Mouse (Mus musculus) thymus, postnatal 4 days (tissue): ENCODE measurements around the gene Crebrf.
A peak's percentile ranks its signal among the peaks of the same experiment; 100 is the strongest.

Source experiments
- DNase-seq: peaks from one replicate; pipeline ENCODE4 v3.0.0; 2021

Crebrf gene

DNA sequence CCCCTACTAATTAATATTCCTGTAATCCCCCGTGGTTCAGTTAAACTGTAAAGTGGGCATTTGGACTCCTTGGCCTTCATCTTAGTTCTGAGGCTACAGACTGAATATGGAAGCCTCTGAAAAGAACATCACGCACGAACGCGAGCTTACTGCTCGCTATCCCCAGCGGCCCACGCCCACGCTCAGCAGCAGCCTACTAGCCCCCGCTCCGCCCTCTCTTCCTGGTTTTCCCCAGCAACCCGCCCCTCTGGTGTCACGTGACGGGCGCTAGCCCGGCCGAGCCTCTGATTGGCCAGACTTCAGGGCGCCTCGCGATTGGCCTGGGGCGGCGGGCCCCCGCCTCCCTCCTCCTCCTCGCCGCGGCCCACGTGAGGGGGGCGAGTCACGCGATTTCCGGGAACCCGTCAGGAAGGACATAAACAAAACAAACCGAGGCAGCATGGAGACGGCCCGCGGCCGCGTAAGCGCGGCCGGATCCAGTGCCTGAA, at the start of gene Crebrf:
Gene Crebrf, plus strand, starts transcription at position 380 of the 488 bp plus-strand sequence.
- peak; percentile 98 for DNase-seq

DNA sequence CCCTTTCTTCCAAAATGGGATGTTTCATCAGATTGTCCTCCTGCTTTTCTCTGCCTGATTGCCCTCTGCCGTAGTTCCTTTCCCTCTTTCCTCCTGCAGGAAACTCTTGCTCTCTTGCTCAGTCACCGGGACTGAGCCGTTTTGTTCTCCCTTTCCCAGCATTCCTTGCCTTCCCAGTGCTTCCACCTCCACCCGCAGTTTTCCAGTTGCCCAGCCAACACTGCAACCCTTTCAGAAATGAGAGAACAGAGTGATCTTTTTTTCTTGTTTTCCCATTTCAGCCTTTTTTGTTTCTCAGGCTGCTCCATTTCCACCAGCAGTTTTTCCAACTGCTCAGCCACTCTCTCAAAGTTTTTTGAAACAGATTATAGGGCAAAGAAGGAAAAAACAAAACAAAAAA, 44.2 kb upstream of the Crebrf start:
- DNase-seq: no peak

DNA sequence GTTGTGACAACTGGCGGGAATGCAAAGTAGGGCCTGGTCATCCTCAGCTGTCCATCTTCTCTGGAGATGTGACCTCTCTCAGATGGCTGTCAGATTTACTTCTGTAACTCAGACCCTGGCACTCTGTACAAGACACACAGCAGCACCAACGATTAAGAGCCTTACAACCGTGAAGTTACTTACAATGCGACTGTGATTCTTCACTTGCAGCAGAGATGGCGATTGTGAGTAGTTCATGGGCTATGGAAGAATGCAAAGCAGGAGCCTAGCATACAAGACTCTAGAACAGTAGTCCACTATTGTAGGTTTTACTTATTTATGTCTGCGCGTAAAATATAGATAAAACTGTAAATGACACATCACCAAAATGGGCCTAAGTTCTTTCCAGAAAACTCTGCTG, 39.6 kb upstream of the Crebrf start:
- DNase-seq: no peak

DNA sequence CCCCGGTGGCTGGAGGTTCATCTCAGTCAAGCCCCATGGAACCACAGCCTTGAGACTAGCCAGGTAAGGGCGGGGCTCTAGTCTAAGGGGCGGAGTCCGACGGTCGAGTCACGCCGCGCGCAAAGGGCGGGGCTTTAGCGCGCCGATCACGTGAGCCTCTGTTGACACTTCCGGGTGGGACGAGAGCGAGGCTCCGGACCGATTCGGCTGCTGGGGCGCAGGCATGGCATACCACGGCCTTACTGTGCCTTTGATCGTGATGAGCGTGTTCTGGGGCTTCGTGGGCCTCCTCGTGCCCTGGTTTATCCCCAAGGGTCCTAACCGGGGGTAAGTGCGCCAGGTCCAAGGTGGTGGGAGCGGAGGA, 39.2 kb upstream of the Crebrf start:
- DNase-seq: peak; percentile 95

DNA sequence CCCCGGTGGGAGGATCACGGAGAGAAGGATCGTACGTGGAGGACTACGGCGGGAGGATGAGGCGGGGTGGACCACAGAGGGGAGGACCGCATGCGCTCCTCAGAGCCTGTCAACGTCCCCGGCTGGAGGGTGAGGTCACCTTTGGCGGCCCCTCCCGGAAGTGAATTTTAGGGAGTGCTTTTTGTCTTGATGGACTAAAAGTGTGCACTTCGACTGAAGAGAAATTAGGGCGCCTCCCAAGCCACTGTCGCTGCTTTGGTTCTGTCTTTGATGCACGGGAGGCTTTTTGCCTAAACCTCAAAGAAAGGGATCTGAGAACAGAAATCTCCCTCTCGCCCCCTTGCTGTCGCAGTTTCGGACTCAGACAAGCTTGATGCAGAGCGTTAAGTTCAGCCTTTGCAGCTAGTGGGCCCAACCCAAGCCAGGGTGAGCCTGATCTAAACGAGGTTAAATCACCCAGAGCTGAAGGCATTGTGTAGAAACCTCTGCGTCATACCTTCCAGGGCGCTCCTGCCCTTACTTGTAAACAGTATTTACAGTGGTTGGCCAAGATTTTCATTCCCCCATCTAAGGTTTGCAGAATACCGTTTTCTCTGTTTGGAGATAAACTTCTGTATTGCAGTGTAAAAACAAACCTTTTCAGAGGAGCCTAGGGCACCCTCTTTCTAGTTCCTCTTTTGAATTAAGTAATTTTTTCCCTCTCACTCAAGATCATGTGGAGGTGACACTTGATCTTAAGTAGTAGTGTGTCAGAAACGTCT, 38.7 kb upstream of the Crebrf start:
- DNase-seq: no peak

DNA sequence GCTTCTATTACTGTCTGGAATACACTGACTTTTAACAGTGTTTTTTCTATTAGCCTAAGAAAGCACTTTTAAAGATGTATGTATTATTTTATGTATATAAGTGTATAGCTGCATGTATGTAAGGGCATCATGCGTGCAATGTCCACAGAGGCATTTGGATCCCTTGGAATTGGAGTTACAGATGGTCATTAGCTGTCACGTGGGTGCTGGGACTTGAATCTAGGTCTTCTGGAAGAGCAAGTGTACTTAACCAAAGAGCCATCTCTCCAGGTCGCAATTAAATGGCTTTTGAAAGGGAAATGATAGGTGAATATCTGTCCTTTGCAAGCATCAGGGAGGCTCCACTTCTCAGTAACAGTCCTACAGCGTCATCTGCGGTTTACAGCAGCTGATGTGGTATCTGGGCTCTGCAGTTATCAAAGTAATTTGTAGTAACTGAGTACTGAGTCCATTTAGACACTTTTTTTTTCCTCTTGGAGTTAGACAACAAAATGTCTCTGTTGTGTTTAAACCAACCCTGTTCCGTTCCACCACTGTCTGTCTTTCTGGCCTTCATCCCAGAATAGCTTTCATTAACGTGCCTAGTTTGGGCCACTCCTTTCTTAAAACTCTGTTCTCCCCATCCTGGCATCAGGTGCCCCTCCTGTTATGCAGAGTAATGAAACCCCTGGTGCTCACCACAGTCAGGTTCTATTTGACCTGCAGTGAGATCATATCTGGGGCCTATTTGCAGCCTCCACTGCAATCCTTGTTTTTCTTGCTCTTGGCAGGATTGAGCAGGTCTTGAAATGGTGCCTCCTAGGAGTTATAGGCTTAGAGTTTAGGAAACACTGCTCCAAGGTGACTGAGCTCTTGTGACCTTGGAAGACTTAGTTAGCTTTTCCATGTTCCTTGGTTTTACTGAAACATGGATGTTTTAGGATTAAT, 37.5 kb upstream of the Crebrf start:
- DNase-seq: no peak

DNA sequence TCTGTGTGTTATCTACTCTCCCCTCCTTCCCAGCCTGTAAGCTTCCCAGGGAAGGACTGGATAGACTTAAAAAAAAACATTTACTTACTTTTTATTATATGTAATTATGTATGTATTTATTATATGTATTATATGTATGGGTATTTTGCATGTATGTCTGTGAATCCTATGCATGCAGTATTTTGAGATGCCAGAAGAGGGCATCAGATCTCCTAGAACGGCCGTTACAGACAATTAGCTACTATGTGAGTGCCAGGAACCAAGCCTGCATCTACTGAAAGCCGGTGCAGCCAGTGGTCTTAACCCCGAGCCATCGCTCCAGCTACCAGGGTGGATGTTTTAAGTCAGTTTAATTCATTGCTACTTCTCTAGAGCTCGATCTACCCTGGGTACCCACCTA, 34.2 kb upstream of the Crebrf start:
- no peak for DNase-seq

DNA sequence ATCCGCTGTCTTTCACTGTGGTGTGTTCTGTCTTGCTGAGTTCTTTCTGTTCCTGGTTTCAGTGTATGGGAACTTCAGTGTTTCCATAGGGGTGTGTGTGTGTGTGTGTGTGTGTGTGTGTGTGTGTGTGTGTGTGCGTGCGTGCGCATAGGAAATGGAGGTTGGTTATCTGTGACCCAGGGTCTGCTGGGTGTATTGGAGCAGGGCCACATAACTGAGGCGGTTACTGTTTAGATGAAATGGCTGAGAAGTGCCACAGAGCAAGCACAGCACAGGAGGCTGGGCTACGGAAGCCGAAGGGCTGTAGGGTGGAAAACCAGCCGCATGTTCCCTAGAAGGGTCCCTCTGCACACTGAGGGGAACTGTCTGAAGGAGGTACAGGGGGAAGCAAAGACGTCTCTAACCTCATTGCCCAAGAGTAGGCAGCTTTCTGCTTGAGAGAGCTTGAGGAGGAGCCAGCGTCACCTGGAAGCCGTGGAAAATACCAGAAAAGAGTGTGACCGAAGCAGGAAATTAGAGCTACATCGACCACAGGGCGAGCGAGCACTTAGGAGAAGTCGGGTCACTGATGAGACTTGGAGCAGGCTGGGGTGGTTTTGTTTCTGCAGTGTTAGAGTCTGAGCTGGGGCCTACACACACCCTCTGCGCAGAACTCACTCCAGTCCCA, 29.0 kb upstream of the Crebrf start:
- DNase-seq: no peak

DNA sequence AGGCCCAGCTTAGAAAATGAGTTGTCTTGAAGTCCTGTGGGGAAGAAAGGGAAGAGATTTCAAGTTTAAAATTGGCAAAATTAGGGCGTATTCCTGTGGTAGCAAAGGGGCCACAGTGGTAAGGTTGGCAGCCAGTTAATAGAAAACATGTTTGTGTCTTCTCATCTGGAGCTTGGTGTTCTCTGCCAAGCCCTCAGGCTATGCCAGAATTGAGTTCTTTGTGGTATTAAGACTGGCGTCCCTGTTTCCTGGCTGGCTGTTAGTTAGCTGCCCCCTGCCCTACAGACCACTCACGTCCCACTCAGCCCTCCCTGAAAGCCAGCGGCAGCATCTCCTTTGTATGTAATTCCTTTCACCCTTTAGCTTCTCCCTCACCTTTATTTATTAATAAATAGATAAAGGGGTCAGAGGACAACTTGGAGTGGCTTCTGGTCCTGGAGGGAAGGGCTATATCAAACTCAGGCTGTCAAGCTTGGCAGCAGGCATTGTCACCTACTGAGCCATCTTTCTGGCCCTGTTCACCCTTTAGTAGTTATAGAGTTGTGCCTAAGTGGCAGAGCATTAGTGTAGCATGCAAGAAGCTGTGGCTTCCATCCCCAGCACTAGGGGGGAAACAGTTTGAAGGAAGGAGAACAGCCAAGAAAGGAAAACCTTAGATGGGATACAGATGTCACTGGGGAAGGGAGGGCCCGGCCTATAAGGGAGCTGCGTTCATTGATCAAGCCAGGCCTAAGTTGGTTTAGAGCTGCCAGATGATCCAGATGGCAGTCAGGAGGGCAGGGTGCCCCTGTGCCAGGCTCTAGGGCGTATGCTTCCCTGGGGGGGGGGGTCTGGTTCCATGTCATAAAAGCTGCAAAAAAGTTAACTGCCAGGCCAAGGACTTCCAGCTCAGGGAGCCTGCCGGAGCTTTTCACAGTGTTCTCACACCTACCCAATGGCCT, 26.4 kb upstream of the Crebrf start:
- DNase-seq: no peak

DNA sequence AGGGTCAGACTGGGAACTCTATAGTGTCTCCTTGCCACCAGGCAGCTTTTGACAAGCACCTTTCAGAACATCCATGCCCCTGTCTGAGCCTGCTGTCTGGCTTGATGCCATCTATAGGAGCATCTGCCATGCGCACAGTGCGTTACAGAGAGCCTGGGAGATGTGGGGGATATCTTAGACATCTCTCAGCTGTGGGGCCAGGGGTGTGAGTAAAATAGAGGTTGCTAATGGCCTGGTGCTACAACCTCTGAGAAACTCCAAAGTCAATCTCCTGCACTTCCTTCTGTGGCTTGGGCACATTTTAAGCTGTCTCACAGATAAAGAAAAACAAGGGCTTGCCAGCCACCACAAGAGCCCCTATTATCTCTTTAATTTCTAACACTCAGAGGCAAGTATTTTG, 25.6 kb upstream of the Crebrf start:
- no peak for DNase-seq

DNA sequence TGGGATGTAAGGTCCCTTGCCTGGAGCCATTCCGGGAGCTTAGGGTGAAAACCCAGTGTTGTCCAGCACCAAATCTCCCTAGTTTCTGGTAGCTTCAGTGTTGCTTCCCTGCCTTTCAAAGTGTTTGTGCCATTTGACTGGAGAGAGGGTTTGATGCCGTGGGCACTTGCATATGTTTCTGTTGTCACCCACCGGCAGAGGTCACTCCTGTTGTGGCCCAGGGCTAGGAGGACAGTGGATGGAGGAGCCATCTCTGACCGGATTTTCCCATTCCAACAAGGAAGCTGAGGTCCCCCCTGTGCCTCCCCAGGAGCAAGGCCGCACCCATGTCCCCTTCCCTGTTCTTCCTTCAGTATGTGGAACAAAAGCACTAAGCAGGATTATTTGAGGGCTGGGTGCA, 25.2 kb upstream of the Crebrf start:
- DNase-seq: no peak

DNA sequence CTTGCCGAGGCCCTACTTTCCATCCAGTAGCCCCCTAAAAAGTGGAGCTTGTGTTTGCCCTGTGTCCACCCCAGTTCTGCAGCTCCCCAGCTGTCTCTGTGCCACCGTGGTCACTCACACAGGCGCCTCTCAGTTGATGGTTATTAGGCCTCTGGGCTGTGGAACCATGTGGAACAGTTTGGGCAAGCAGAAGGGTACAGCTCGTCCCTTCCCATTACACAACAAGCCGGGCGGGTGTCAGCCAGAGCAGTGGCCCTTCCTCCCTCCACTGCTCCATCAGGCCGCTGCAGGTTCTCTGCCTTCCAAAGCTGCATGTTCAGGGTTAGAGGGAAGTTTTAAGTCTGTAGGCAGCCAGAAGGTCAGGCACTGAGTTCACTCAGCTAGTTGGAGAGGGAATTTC, 24.3 kb upstream of the Crebrf start:
- DNase-seq: no peak

DNA sequence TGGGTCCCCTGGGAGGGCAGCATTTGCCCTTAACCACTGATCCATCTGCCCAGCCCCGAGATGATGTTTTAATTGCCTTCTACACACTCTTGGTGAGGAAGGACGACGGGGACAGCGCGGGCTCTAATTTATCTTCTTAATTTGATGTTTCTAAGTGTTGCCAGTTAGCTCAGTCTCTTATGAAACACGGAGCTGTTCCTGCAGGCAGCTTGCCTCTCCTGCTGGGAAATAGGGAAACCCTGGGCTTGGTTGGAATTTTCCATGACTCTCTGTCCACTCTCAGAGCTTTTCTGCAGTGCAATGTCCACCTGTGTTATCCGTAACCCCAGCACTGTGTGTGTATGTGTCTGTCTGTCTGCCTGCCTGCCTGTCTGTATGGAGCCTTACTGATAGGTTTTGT, 22.0 kb upstream of the Crebrf start:
- DNase-seq: no peak

DNA sequence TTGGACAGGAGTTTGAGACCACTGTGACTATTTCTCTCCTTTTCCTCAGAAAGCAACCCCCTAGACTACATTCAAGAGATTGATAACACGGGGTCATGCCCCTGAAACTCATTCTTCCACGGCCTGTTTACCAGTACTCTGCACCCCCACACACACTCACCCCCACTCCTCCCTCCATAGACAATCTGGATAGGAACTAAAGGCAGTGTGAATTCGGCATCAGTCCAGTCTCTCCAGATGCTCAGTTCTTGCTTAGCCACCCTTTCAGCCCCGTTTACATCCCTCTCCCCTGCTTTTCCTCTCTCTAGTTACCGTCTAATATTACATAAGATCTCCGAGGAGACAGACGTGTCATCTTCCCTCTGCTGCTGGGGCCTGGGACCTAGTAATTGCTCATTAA, 21.3 kb upstream of the Crebrf start:
- no peak for DNase-seq

DNA sequence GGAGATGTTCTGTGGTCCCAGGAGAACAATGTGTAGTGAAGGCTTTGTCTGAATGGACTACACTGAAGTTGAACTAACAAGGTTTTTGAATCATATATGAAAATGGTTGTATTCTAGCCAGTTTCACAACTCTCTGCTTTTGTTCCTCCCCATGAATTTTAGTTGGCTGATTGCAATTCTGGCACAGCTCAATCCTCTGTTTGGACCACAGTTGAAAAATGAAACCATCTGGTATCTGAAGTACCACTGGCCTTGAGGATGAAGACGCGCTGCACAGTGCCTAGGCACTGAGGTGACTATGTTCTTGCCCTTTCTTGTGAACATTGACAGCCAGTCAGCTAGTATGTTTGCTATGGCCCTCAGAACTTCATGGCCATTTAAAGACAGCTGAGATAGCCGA, 20.3 kb upstream of the Crebrf start:
- no peak for DNase-seq

DNA sequence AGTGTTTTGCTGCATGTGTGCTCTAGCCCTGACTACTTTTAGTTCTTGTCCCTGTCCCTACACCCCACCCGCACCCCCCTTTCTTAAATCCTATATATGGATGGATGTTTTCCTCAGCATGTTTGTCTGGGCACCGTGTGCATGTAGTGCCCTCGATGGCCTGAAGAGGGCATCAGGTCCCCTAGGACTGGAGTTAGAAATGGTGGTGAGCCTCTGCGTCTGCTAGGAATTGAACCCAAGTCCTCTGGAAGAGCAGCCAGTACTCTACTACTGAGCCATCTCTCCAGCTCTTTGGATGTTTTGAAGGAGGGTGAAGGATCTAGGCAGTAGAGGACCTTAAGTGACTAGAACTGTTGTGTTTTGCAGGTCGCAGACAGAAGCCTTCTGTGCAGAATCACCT, 16.6 kb upstream of the Crebrf start:
- DNase-seq: peak; percentile 57

DNA sequence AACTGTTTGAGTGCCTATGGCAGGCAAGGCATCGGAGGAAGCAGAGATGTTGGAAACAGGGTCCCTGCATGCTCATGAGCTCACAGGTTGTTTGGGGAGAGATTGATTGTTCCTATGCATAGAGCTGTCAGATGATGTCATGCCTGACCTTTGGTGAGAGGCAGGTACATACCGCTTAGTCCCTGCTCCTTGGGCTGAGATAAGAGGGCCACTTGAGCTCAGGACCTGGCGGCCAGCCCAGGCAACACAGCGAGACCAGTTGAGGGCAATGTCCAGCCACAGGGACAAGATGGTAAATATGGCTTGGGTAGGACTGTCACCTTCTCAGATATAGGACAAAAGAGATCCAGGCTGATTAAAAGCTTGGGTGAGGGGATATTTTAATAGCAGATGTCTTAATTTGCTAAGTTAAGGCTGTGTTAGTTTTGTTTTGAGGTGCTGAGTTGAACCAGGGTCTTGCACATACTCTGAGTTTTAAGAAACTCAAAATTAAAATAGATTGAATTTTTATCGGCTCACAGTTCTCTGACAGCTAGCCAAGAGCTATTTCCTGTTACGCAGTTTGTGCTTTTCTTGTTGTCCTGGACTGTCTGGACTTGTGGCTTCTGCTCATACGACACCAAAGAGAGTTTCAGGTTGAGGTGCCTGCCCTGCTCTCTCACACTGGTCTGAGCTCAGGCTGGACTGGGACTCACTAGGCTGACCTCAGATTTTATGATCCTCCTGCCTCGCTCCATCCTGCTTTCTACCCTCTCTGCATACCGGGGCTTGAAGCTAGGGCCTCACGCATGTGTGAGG, 15.4 kb upstream of the Crebrf start:
- no peak for DNase-seq

DNA sequence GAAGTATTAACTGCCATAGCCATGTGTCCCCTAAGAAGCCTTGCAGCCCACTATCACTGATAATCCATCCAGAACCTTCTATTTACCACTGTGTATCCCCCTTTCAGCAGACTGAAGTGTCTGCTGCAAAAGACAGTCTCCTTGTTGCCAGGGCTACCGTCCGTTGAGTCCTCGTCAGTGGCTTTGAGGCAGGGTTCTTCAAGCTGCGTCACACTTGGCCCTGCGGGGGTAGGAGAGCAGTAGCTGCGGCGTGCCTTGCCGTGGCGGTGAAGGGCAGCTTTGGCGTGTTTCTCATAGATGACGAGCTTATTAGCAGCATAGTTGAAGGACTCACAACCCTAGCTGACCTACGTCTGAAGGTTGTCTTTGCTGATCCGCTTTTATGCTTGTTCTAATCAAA, 13.9 kb upstream of the Crebrf start:
- no peak for DNase-seq

DNA sequence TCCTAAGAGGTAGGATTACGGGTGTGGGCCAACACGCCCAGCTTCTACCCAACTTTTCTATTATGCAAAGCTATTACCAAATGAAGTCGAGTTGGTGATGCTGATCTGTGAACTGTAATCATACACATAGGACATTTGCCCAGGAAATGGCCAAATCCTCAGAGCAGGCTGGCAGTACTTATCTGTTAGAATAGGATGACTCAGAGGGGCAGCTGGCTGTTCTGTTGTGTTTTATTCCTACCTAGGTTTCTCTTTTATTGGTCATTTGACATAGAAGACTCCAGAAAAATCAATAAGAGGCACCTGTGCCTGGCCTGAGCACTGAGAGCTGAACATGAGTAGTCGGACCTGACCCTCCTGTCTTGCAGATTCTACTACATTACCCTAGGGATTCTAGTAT, 12.8 kb upstream of the Crebrf start:
- DNase-seq: no peak

DNA sequence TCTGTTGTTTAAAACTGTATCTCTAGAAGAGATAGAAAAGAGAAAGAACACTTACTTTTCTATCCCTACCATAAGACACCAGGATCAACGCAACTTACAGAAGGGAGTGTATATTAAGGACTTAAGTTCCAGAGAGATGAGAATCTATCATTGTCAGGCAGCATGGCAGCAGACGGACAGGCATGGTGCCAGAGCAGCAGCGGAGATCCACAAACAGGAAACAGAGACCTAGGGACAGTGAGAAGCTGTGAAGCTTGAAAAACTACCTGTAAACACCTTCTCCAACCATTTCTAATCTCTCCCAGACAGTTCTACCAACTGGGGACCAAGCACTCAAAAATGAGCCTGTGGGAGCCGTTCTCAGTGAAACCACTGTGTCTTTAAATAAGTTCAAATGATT, 11.8 kb upstream of the Crebrf start:
- DNase-seq: no peak
